Mouse (Mus musculus): ENCODE results near the gene Zfp541. TPM values are rescaled to one million over a fixed set of nuclear protein-coding genes. Genes with fewer than 3 reads are reported as not detected.

Zfp541 gene
- polyA plus RNA-seq, 1 experiment, result not detected

- no peak overlapping the region for H3K4me3 ChIP-seq
- H3K4me2 ChIP-seq (ENCODE audit: low read depth), result no peak overlapping the region
- peaks cover 51% of the 10 kb centered on the region for H3K27me3 ChIP-seq (ENCODE audit: control insufficient read depth, insufficient read depth, insufficient read length)
- no peaks in the 10 kb centered on the region for H3K79me2 ChIP-seq (ENCODE audit: control insufficient read depth, insufficient read depth)
- H3ac ChIP-seq (ENCODE audit: control insufficient read depth, insufficient read length), result no peak overlapping the region
- TF ChIP-seq CEBPB (IDR thresholded peaks at IDR 0.05; ENCODE audit: insufficient read depth, poor library complexity, severe bottlenecking), result no peak
- no peaks in the 10 kb centered on the region for H3K36me3 ChIP-seq (ENCODE audit: control insufficient read depth, insufficient read depth)
These were observed 70.6 kb downstream of the Zfp541 start for GRCm38 (mm10) chr7:16132161-16132581.

- Histone ChIP-seq H3K36me3 (ENCODE audit: control insufficient read depth, insufficient read depth) (no peaks in the 10 kb centered on the region), H3K27me3 (ENCODE audit: control insufficient read depth, insufficient read depth, insufficient read length) (peaks cover 51% of the 10 kb centered on the region), H3K4me3 (no peak overlapping the region), H3ac (ENCODE audit: control insufficient read depth, insufficient read length) (no peak overlapping the region), H3K4me2 (ENCODE audit: low read depth) (no peak overlapping the region), H3K79me2 (ENCODE audit: control insufficient read depth, insufficient read depth) (no peaks in the 10 kb centered on the region)
- TF ChIP-seq POLR2AphosphoS2 (IDR thresholded peaks at IDR 0.05; ENCODE audit: insufficient read length, low read depth), result no peak
- TF ChIP-seq MYOD1 (IDR thresholded peaks at IDR 0.05; ENCODE audit: control insufficient read depth in 1 of 3, insufficient read length in 2 of 3, low read depth in 2 of 3), result no peak
- TF ChIP-seq MAX (IDR thresholded peaks at IDR 0.05; ENCODE audit: low read depth), result no peak
- TF ChIP-seq SRF (IDR thresholded peaks at IDR 0.05; ENCODE audit: control insufficient read depth, insufficient read length, low read depth), result no peak
- TF ChIP-seq POLR2A (IDR thresholded peaks at IDR 0.05; ENCODE audit: insufficient read length, low read depth), result no peak
- TF ChIP-seq TCF12 (IDR thresholded peaks at IDR 0.05; ENCODE audit: insufficient read depth, poor library complexity, severe bottlenecking), result no peak
- TF ChIP-seq REST (IDR thresholded peaks at IDR 0.05; ENCODE audit: insufficient read depth, insufficient read length), result no peak
- no peak for TF ChIP-seq TCF3 (IDR thresholded peaks at IDR 0.05; ENCODE audit: insufficient read length, low read depth)
- no peak for TF ChIP-seq CEBPB (IDR thresholded peaks at IDR 0.05; ENCODE audit: insufficient read depth, poor library complexity, severe bottlenecking)
- TF ChIP-seq MYOG (IDR thresholded peaks at IDR 0.05; ENCODE audit: control insufficient read depth in 1 of 3, insufficient read depth in 1 of 3, insufficient read length in 2 of 3, low read depth in 2 of 3), result no peak
- TF ChIP-seq USF1 (IDR thresholded peaks at IDR 0.05; ENCODE audit: low read depth), result no peak
- TF ChIP-seq E2F4 (IDR thresholded peaks at IDR 0.05; ENCODE audit: insufficient read depth), result no peak
These were observed 71.3 kb downstream of the Zfp541 start for GRCm38 (mm10) chr7:16132926-16133325.

GRCm38 (mm10) chr7:16133691-16134090 is 72.1 kb downstream of the Zfp541 start:
- Histone ChIP-seq H3K79me2 (ENCODE audit: control insufficient read depth, insufficient read depth) (no peaks in the 10 kb centered on the region), H3K36me3 (ENCODE audit: control insufficient read depth, insufficient read depth) (no peaks in the 10 kb centered on the region), H3K4me3 (no peak overlapping the region), H3ac (ENCODE audit: control insufficient read depth, insufficient read length) (no peak overlapping the region), H3K4me2 (ENCODE audit: low read depth) (no peak overlapping the region), H3K27me3 (ENCODE audit: control insufficient read depth, insufficient read depth, insufficient read length) (peaks cover 51% of the 10 kb centered on the region)
- TF ChIP-seq POLR2AphosphoS2 (IDR thresholded peaks at IDR 0.05; ENCODE audit: insufficient read length, low read depth) (no peak), REST (IDR thresholded peaks at IDR 0.05; ENCODE audit: insufficient read depth, insufficient read length) (no peak), USF1 (IDR thresholded peaks at IDR 0.05; ENCODE audit: low read depth) (no peak), SRF (IDR thresholded peaks at IDR 0.05; ENCODE audit: control insufficient read depth, insufficient read length, low read depth) (no peak), E2F4 (IDR thresholded peaks at IDR 0.05; ENCODE audit: insufficient read depth) (no peak), MAX (IDR thresholded peaks at IDR 0.05; ENCODE audit: low read depth) (no peak), MYOG (IDR thresholded peaks at IDR 0.05; ENCODE audit: control insufficient read depth in 1 of 3, insufficient read depth in 1 of 3, insufficient read length in 2 of 3, low read depth in 2 of 3) (no peak), TCF3 (IDR thresholded peaks at IDR 0.05; ENCODE audit: insufficient read length, low read depth) (no peak), TCF12 (IDR thresholded peaks at IDR 0.05; ENCODE audit: insufficient read depth, poor library complexity, severe bottlenecking) (no peak), POLR2A (IDR thresholded peaks at IDR 0.05; ENCODE audit: insufficient read length, low read depth) (no peak), MYOD1 (IDR thresholded peaks at IDR 0.05; ENCODE audit: control insufficient read depth in 1 of 3, insufficient read length in 2 of 3, low read depth in 2 of 3) (no peak), CEBPB (IDR thresholded peaks at IDR 0.05; ENCODE audit: insufficient read depth, poor library complexity, severe bottlenecking) (no peak)

- no peaks in the 10 kb centered on the region for H3K79me2 ChIP-seq (ENCODE audit: control insufficient read depth, insufficient read depth)
- TF ChIP-seq REST (IDR thresholded peaks at IDR 0.05; ENCODE audit: insufficient read depth, insufficient read length) (no peak), MYOG (IDR thresholded peaks at IDR 0.05; ENCODE audit: control insufficient read depth in 1 of 3, insufficient read depth in 1 of 3, insufficient read length in 2 of 3, low read depth in 2 of 3) (no peak), POLR2AphosphoS2 (IDR thresholded peaks at IDR 0.05; ENCODE audit: insufficient read length, low read depth) (no peak), TCF12 (IDR thresholded peaks at IDR 0.05; ENCODE audit: insufficient read depth, poor library complexity, severe bottlenecking) (no peak)
- no peak overlapping the region for H3K4me2 ChIP-seq (ENCODE audit: low read depth)
- peaks cover 51% of the 10 kb centered on the region for H3K27me3 ChIP-seq (ENCODE audit: control insufficient read depth, insufficient read depth, insufficient read length)
- no peaks in the 10 kb centered on the region for H3K36me3 ChIP-seq (ENCODE audit: control insufficient read depth, insufficient read depth)
- H3ac ChIP-seq (ENCODE audit: control insufficient read depth, insufficient read length), result no peak overlapping the region
- H3K4me3 ChIP-seq, result no peak overlapping the region
These were observed 73.4 kb downstream of the Zfp541 start for GRCm38 (mm10) chr7:16134951-16135392.

Other genes with a start within 250 kb of the Zfp541 start
- not detected for gene Obox6, start 222.1 kb upstream of the Zfp541 start, polyA plus RNA-seq (2012; fragmentation: generic; extraction: Trizol)
- gene Crx, start 181.8 kb upstream of the Zfp541 start, polyA plus RNA-seq (2012; fragmentation: generic; extraction: Trizol), result not detected
- not detected for gene Crxos, start 179.2 kb upstream of the Zfp541 start, polyA plus RNA-seq (2012; fragmentation: generic; extraction: Trizol)
- gene Selenow, start 139.4 kb upstream of the Zfp541 start, polyA plus RNA-seq (2012; fragmentation: generic; extraction: Trizol), result 507 TPM
- 270 TPM for gene Nop53, start 115.7 kb upstream of the Zfp541 start, polyA plus RNA-seq (2012; fragmentation: generic; extraction: Trizol)
- 104 TPM for gene Ehd2, start 94.2 kb upstream of the Zfp541 start, polyA plus RNA-seq (2012; fragmentation: generic; extraction: Trizol)
- 6.6 TPM for gene Bicra, start 13.9 kb upstream of the Zfp541 start, polyA plus RNA-seq (2012; fragmentation: generic; extraction: Trizol)
- 193 TPM for gene Napa, start 36.6 kb downstream of the Zfp541 start, polyA plus RNA-seq (2012; fragmentation: generic; extraction: Trizol)
- 16.4 TPM for gene Kptn, start 58.1 kb downstream of the Zfp541 start, polyA plus RNA-seq (2012; fragmentation: generic; extraction: Trizol)
- gene Slc8a2, start 68.0 kb downstream of the Zfp541 start, polyA plus RNA-seq (2012; fragmentation: generic; extraction: Trizol), result 0.02 TPM
- 2.2 TPM for gene Meis3, start 113.3 kb downstream of the Zfp541 start, polyA plus RNA-seq (2012; fragmentation: generic; extraction: Trizol)
- 9.0 TPM for gene Dhx34, start 160.2 kb downstream of the Zfp541 start, polyA plus RNA-seq (2012; fragmentation: generic; extraction: Trizol)
- not detected for gene C5ar2, start 182.3 kb downstream of the Zfp541 start, polyA plus RNA-seq (2012; fragmentation: generic; extraction: Trizol)
- gene C5ar1, start 197.7 kb downstream of the Zfp541 start, polyA plus RNA-seq (2012; fragmentation: generic; extraction: Trizol), result not detected
- gene Inafm1, start 211.8 kb downstream of the Zfp541 start, polyA plus RNA-seq (2012; fragmentation: generic; extraction: Trizol), result 12.1 TPM
- gene Ccdc9, start 225.0 kb downstream of the Zfp541 start, polyA plus RNA-seq (2012; fragmentation: generic; extraction: Trizol), result 48.4 TPM
- gene Bbc3, start 246.6 kb downstream of the Zfp541 start, polyA plus RNA-seq (2012; fragmentation: generic; extraction: Trizol), result 34.6 TPM

All from myocyte (in vitro differentiated cells).